Mouse (Mus musculus) midbrain, embryonic 10.5 days (tissue): Measurements from ENCODE around the gene Fam184a. TPM values are rescaled to one million over a fixed set of nuclear protein-coding genes. Genes with fewer than 3 reads are reported as not detected.
"Not testable (repeated sequence)": the region's sequence is repeated elsewhere in the genome, so short reads cannot be mapped to it uniquely, and the experiment has no call there.

Source experiments
- DNase-seq: peaks from one replicate; pipeline ENCODE4 v3.0.0-alpha.2; 2017; ENCODE audit warnings: low spot score
- H3K27ac ChIP-seq: fragments of 300-500 bp; sonication (generic); replicated peaks from 2 replicates; pipeline ENCODE4 v1.5.1; 2016; ENCODE audit warnings: mild to moderate bottlenecking
- H3K27me3 ChIP-seq: fragments of 300-500 bp; sonication (generic); 2 replicates; pipeline ENCODE4 v1.6.1; 2016; ENCODE audit warnings: low read depth, mild to moderate bottlenecking; ENCODE audit not compliant: poor library complexity, severe bottlenecking
- H3K36me3 ChIP-seq: fragments of 300-500 bp; sonication (generic); 2 replicates; pipeline ENCODE4 v1.6.1; 2016; ENCODE audit warnings: mild to moderate bottlenecking, moderate library complexity
- H3K4me1 ChIP-seq: fragments of 300-500 bp; sonication (generic); 2 replicates; pipeline ENCODE4 v1.6.1; 2016
- H3K4me3 ChIP-seq: fragments of 300-500 bp; sonication (generic); 2 replicates; pipeline ENCODE4 v1.5.1; 2016; ENCODE audit warnings: mild to moderate bottlenecking, moderate library complexity
- H3K9me3 ChIP-seq: fragments of 300-500 bp; sonication (generic); replicated peaks from 2 replicates; pipeline ENCODE4 v1.6.1; 2016; ENCODE audit warnings: mild to moderate bottlenecking
- WGBS: fragments of 180-500 bp; shearing (Covaris S2); methylation state at CpG from one replicate; pipeline ENCODE4 v1.1.7; 2016; 5-methylcytosine and 5-hydroxymethylcytosine counted together
- polyA plus RNA-seq: library from polyadenylated mRNA; unstranded; fragments of >200 nt; fragmentation: Nextera tagmentation; extraction: Ambion mirVana; gene quantifications from 2 replicates; pipeline ENCODE4 v1.2.1, GENCODE M21; 2016

The Fam184a gene
- polyA plus RNA-seq, 1 experiment from 2014 or later, result 4.3 TPM

GRCm38 (mm10) chr10:53685806-53686205 lies 65.1 kb downstream of the Fam184a start:
- H3K36me3 ChIP-seq, result no peaks in the 10 kb centered on the region
- no peak overlapping the region for H3K27ac ChIP-seq
- H3K9me3 ChIP-seq, result no peaks in the 10 kb centered on the region
- H3K4me3 ChIP-seq, result no peak overlapping the region
- no peaks in the 10 kb centered on the region for H3K27me3 ChIP-seq
- DNase-seq, result no peak
- 83% methylated on average over 3 of the region's 3 CpGs for WGBS
- no peaks in the 10 kb centered on the region for H3K4me1 ChIP-seq

DNA sequence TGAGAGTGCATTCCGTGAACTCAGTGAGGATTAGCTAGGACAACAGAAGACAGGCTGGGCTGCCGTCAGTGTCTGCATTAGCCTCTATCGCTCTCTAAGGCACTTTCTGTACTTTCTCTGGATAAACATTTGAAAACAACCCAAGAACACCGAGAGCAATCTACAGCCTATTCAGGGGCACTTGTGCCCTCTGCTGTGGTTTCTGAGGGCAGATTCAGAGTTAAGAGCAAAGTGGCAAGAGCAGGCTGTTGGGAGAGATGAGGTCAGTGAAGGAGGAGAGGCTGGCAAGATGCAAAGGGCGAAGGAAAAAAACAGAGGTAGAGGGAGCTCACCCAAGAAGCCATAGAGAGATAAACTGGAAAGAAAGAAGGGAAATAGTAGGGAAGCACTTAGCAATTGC lies 67.7 kb downstream of the Fam184a start:
- Histone ChIP-seq H3K4me3 (no peak overlapping the region), H3K27me3 (no peaks in the 10 kb centered on the region), H3K36me3 (no peaks in the 10 kb centered on the region), H3K27ac (no peak overlapping the region), H3K9me3 (no peaks in the 10 kb centered on the region), H3K4me1 (0 out of 2 replicates have a peak, but pooled peaks cover 4% of the 10 kb centered on the region)
- WGBS, result 69% methylated on average over 5 of the region's 5 CpGs
- DNase-seq, result no peak

DNA sequence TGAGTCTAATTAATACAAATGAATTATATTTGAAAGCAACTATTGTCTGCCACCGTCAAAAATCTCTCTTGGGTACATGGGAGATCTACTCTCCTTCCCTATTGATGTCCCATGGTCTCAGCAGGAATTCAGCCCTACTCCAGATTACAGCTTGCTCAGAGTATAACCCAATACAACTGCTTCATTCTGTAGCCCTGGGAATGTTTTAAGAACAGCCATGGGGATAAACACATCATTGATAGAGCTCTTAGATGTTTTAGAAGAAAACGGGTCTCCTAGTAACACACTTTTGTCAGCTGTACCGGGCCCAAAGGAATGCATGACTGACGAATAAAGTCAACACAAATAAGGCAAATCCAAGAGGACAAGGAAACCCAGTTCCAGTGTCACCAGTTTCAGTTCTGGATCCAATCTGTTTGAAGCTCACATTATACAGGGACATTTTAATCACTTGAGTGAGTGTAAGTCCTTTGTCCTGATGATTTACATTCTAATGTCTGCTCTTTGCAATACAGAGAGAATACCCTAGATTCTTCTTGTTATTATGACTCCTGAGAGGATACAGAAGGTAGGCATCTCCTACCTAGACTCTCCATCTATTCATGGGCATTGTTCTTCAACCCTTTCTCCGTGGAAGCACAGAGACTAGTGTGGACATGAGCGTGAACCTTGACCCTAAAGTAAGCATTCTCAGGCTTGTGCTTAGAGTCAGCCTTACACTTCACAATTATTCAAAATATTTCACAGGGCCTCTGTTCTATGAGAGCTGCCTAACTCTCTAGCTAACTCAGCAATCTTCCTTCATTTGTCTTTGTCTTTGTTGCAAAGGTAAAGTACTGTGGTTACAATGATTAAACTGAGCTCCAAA lies 71.0 kb downstream of the Fam184a start:
- Histone ChIP-seq H3K9me3 (no peaks in the 10 kb centered on the region), H3K4me3 (no peak overlapping the region), H3K27me3 (no peaks in the 10 kb centered on the region), H3K36me3 (no peaks in the 10 kb centered on the region), H3K4me1 (0 out of 2 replicates have a peak, but pooled peaks cover 4% of the 10 kb centered on the region), H3K27ac (no peak overlapping the region)
- DNase-seq, result no peak
- 56% methylated on average over 6 of the region's 6 CpGs for WGBS

- Histone ChIP-seq H3K36me3 (no peaks in the 10 kb centered on the region), H3K27me3 (no peaks in the 10 kb centered on the region), H3K4me1 (no peaks in the 10 kb centered on the region), H3K9me3 (no peaks in the 10 kb centered on the region), H3K27ac (no peak overlapping the region), H3K4me3 (no peak overlapping the region)
- DNase-seq, result no peak
- 91% methylated on average over 4 of the region's 4 CpGs for WGBS
Observed at GRCm38 (mm10) chr10:53661788-53662187, 89.1 kb downstream of the Fam184a start.

- not testable (repeated sequence) for H3K36me3 ChIP-seq, H3K27me3 ChIP-seq, DNase-seq, H3K27ac ChIP-seq, H3K4me1 ChIP-seq, H3K4me3 ChIP-seq, H3K9me3 ChIP-seq
- WGBS, result 89% methylated on average over 5 of the region's 5 CpGs
Observed at GRCm38 (mm10) chr10:53654239-53654638, 96.7 kb downstream of the Fam184a start.

DNA sequence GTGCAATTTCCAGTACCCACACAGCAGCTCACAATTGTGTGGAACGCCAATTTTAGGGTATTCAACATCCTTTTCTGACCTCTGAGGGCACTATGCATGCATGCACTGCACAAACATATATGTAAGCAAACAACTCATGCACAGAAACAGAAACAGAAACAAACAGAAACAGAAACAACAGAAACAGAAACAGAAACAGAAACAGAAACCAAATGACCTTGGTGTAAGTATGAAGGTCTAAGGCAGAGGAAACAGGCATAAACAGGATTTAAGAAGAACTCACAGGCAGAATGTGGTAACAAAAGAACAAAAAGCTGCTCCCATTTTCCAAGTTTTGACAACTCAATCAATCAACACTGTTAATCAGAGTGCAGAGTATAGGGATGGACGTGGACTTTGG lies 100.2 kb downstream of the Fam184a start:
- no peaks in the 10 kb centered on the region for H3K27me3 ChIP-seq
- no peak for DNase-seq
- H3K4me1 ChIP-seq, result no peaks in the 10 kb centered on the region
- no peak overlapping the region for H3K27ac ChIP-seq
- peaks cover 3% of the 10 kb centered on the region; the same call in 1 of the 2 replicates for H3K36me3 ChIP-seq
- H3K9me3 ChIP-seq, result no peaks in the 10 kb centered on the region
- no peak overlapping the region for H3K4me3 ChIP-seq
- 87% methylated on average over 2 of the region's 2 CpGs for WGBS

DNA sequence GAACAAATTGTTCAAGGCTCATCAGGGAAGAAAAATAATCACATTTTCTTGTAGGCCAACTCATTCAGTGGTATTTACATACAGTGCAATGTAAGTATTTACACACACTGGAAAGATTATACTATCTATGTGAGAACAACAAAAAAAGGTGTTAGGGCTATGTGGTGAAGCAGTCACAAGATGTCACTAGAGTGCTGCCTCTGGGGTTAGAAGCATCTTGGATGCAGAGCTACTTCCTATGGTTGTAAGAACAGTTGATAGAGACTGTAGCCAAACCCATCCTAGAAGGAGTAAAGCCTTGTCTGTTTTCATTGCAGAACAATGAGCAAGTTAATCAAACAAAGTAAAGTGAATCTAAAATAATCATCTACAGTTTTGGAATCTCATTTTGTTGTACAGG lies 109.4 kb downstream of the Fam184a start:
- no peaks in the 10 kb centered on the region for H3K27me3 ChIP-seq
- H3K4me1 ChIP-seq, result no peaks in the 10 kb centered on the region
- no peaks in the 10 kb centered on the region for H3K36me3 ChIP-seq
- H3K4me3 ChIP-seq, result no peak overlapping the region
- H3K27ac ChIP-seq, result no peak overlapping the region
- H3K9me3 ChIP-seq, result no peaks in the 10 kb centered on the region
- no peak for DNase-seq

- Histone ChIP-seq H3K9me3 (no peaks in the 10 kb centered on the region), H3K4me3 (no peak overlapping the region), H3K4me1 (no peaks in the 10 kb centered on the region), H3K36me3 (no peaks in the 10 kb centered on the region), H3K27me3 (no peaks in the 10 kb centered on the region), H3K27ac (no peak overlapping the region)
- WGBS, result 89% methylated on average over 13 of the region's 13 CpGs
- no peak for DNase-seq
Observed at GRCm38 (mm10) chr10:53635246-53635971, 115.5 kb downstream of the Fam184a start.

DNA sequence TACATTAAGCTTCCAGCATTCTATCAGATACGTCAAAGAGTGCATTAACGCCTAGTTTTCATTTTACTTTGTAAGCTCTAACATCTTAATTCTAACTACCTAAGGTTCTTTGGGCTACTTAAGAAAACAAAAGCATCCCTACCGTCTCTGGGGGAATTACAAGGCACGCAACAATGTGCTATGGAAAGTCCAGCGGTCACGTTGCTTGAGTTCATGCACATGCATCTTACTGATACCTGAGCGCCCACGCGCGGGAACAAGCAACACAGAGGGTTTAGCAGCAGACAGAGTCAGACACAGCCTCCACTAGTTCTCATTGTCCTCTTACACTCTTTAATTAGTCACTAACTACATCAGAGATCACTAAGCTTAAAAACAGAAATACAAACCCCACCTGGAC lies 116.8 kb downstream of the Fam184a start:
- H3K36me3 ChIP-seq, result no peaks in the 10 kb centered on the region
- no peak overlapping the region for H3K27ac ChIP-seq
- WGBS, result 78% methylated on average over 10 of the region's 10 CpGs
- no peaks in the 10 kb centered on the region for H3K4me1 ChIP-seq
- no peak overlapping the region for H3K4me3 ChIP-seq
- no peaks in the 10 kb centered on the region for H3K9me3 ChIP-seq
- H3K27me3 ChIP-seq, result no peaks in the 10 kb centered on the region
- DNase-seq, result no peak

GRCm38 (mm10) chr10:53630339-53630738 lies 120.6 kb downstream of the Fam184a start, which contains the start of gene Mcm9:
TSS of gene Mcm9 (minus strand) at chr10:53630439.
- H3K27ac ChIP-seq, result peak within 1 kb of the TSS; percentile 97
- H3K9me3 ChIP-seq, H3K36me3 ChIP-seq, DNase-seq, H3K27me3 ChIP-seq: not testable (repeated sequence)
- peak within 1 kb of the TSS; percentile 78 for H3K4me3 ChIP-seq
- WGBS, result 61% methylated on average over 10 of the region's 10 CpGs
- H3K4me1 ChIP-seq, result peaks cover 14% of the 10 kb centered on the region

DNA sequence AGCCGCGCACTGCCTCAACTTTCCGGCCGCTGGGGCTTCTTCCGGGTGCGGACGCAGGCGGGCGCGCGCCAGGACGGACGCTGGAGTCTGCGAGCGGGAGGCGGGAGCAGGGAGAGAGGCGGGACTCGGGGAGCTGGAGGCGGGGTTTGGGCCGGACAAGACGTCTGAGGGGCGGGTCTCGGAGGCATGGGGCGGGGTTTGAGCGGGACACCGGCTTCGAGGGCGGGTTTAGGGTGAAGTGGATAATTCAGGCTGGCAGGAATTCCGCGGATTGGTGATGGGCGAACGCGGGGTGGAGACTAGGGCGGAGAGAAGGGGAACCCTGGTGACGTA lies 121.0 kb downstream of the Fam184a start:
- Histone ChIP-seq H3K4me3 (peak overlapping the region; percentile 78), H3K36me3 (peaks cover 11% of the 10 kb centered on the region), H3K4me1 (peaks cover 14% of the 10 kb centered on the region), H3K27me3 (no peaks in the 10 kb centered on the region), H3K9me3 (no peaks in the 10 kb centered on the region), H3K27ac (peak overlapping the region; percentile 97)
- DNase-seq, result peak; percentile 99
- under 1% methylated on average over 35 of the region's 35 CpGs for WGBS

- Histone ChIP-seq H3K27me3 (no peaks in the 10 kb centered on the region), H3K4me3 (peak overlapping the region; percentile 78), H3K4me1 (peaks cover 14% of the 10 kb centered on the region), H3K9me3 (no peaks in the 10 kb centered on the region), H3K36me3 (peaks cover 16% of the 10 kb centered on the region), H3K27ac (peak overlapping the region; percentile 97)
- WGBS, result under 1% methylated on average over 67 of the region's 67 CpGs
- peak; percentile 88 for DNase-seq
Observed at GRCm38 (mm10) chr10:53629247-53629917, 121.5 kb downstream of the Fam184a start.
